Mouse (Mus musculus): Measurements from ENCODE around the gene Myl9. TPM values are rescaled to one million over a fixed set of nuclear protein-coding genes. Genes with fewer than 3 reads are reported as not detected.

The Myl9 gene
- total RNA-seq, 4 experiments from 2014 or later, result 37.2 to 58.6 (median 47.9) TPM

DNA sequence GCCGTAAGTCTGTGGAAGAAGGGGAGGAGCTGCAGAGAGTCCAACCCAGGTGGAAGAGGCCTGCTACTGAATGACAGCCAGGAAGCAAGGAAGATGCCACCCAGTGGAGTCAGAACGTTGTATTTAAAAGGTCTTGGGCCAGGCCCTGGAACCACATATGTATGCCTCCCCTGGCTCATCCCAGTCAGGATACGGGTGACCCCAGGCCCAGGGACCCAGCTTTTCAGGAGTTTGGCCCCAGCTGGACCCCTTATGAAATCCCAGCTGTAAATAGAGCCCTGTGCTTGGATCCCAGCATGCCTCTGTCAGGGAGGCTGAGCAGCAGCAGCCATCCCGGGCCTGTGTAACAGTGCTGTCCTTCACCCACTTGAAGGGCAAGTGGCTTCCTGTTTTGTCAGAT, 10.5 kb upstream of the Myl9 start:
- no peak for DNase-seq

GRCm38 (mm10) chr2:156765593-156765992, 9.6 kb upstream of the Myl9 start:
- no peak for DNase-seq

GRCm38 (mm10) chr2:156766227-156767019, 8.8 kb upstream of the Myl9 start:
- no peak for DNase-seq

DNA sequence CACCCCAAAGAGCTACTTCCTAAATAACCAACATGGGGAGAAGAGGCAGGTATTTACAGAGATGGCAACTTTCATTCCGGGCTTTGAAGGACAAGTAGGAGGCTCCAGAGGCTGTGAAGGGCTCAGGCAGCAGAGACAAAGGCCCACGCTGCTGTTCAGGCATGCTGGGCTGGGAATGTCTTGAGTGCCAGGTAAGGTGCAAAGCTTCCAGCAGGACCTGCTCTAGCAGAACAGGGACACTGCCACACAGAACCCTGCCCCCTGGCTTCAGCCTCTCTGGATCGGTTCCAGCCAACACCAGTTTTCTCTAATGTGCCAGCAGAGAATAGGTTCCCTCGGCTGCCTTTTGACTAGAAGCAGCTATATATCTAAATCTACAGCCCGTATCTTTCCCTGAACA, 8.1 kb upstream of the Myl9 start:
- no peak for DNase-seq

DNA sequence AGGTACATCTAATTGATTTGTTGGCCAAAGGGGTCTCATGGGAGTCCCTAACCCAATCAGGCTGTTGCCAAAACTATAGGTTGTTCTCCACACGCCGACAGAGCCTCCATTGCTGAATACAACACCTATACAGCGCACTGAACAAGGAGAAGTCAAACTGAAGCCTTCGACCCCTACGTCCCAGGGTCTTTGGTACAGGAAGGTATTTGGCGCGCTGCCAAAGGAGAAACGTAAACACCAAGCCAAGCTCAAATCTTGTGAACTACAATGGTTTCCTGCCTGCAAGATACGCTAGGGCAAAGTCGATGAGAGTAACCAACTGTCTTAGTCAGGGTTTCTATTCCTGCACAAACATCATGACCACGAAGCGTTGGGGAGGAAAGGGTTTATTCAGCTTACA, 5.9 kb upstream of the Myl9 start:
- DNase-seq, result no peak

- no peak for DNase-seq
These were observed 1.8 kb upstream of the Myl9 start for GRCm38 (mm10) chr2:156773470-156773869.

DNA sequence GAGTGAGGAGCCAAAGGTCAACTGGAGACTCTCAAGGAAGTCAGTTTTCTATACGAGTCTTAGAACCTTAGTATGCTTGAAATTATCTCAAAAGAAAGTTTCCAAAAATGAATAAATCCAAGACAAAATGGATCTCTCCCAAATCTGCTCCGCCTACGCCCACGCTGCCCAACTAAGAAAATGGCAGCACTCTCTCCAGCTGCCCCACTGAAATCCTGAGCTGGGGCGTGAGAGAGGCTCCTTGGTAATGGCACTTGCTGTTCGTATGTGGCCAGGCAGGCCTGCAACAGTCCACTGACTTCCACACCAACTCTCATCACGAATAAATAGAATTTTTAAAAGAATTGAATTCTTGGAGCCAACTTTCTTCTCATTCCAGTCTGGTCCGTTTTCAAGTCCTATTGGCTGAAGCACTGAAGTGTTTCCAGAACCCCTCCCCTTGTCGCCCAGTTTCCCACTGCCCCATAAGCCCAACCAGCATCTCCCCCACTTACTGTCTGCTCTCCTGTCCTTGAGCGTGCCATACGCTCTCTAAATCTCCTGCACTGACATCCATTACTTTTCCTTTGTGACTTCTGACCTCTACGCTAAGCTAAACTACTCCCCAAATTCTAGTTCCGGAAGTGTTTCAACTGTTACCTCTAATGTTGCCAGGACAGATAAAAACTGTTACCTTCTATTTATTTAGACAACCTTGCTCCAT, 1.0 kb upstream of the Myl9 start:
- DNase-seq, result no peak

GRCm38 (mm10) chr2:156775455-156776435, 525 bp downstream of the Myl9 start:
- DNase-seq, result no peak

GRCm38 (mm10) chr2:156776907-156777306, 1.7 kb downstream of the Myl9 start:
- DNase-seq, result no peak

DNA sequence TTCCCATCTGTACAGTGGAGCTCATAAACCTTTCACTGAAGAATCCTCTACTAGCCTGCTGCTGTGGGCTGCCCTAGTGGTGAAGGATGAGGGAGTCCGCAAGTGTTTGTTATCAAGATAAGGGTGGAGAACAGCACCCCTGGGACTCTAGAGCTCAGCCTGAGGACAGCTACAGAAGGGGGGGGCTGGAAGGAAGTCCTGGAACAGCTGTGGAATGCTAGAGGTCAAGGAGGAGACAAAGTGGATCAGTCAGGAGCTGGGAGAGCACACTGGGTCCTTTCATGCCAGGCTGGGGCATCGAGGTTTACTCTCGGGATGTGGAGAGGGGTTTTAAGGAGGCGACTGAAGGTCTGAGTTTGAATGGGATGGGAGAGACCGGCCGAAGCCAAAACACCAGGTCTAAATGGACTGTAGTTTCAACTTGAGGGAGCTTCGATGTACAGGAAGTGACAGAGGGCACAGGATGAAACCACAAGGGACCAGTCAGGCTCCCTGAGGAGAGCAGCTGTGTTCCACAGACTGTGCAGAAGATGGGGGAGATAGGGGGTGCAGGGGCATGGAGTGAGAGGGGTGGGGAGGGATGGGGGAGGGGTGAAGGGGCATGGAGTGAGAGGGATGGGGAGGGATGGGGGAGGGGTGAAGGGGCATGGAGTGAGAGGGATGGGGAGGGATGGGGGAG, 2.2 kb downstream of the Myl9 start:
- no peak for DNase-seq

GRCm38 (mm10) chr2:156778571-156778970, 3.4 kb downstream of the Myl9 start:
- no peak for DNase-seq

DNA sequence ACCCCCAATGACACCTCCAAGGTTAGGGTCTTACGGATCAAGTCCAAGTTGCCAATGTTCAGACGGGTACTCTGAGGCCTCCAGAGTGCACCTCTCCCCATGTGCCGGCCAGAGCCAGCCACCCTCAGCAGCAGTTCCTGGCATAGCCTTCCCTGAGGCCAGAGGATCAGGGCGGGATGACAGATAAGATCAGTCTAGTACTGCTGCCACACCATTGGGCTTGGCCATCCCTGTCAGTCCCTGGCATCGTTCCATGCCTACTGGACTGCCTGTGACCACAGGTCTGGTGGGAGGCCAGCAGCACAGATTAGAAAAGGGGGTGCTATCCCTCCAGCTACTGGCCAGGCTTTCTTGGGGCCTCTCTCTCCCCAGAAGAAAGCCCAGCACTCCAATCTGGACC, 3.8 kb downstream of the Myl9 start:
- no peak for DNase-seq

- DNase-seq, result no peak
These were observed 4.3 kb downstream of the Myl9 start for GRCm38 (mm10) chr2:156779488-156779887.

- DNase-seq, result no peak
These were observed 4.9 kb downstream of the Myl9 start for GRCm38 (mm10) chr2:156780129-156780528.

DNA sequence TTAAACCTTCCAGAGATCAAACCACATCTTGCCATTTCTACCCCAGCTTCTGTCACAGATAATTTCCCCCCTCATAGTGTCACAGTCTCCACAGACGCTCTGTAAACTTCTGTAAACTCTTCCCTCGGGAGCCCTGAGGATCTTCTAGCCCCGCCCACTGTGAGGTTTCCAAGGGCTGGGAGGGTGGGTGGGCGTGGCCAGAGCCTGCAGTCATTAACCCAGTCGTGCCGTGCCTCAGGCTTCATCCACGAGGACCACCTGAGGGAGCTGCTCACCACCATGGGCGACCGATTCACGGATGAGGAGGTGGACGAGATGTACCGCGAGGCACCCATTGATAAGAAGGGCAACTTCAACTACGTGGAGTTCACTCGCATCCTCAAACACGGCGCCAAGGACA, 5.5 kb downstream of the Myl9 start:
- DNase-seq, result no peak

- DNase-seq, result no peak
These were observed 6.1 kb downstream of the Myl9 start for GRCm38 (mm10) chr2:156781281-156781680.

- DNase-seq, result no peak
These were observed 6.7 kb downstream of the Myl9 start for GRCm38 (mm10) chr2:156781836-156782480.

DNA sequence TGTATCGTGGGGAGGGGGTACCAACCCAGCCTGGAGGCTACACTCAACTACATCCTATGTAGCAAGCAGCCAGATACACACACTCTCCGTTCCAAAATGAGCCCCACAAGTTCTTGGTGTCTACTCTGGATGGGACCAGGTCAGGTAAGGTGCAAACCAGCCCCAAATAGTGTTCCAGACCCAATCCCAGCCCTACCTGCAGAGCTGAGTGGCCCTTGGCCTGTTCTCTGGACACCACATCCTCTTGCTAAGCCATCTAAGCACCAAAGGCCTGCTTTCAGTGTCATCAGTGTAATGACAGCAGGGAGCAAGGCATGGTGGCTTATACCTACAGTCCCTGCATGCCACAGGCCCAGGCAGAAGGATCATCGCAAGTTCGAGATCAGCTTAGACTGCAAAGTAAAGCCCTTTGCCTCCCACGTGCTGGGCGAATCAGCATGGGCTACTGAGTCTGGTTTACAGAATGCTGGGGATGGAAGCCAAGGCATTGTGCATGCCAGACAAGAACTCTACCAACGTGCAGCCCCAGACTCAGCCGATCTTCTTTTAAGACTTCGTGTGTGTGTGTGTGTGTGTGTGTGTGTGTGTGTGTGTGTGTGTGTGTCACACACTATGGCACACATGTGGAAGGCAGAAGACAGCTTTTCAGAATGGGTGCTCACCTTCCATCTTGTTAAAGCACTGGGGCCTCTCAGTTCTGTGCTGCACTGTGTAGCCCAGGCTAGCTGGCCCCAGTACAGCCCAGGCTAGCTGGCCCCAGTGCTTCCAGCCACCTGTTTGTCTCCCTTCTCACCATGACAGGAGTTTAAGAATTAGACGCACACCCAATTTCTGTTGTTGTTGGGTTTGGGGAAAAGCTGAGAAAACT, 7.5 kb downstream of the Myl9 start:
- DNase-seq, result no peak

GRCm38 (mm10) chr2:156783349-156783728, 8.1 kb downstream of the Myl9 start:
- DNase-seq, result peak; percentile 57

GRCm38 (mm10) chr2:156784016-156784585, 8.9 kb downstream of the Myl9 start:
- no peak for DNase-seq

Measured in adrenal gland, adult 8-10 months (tissue).